Mouse (Mus musculus) MEL (cell line): ENCODE results near the gene Efna5. TPM values are rescaled to one million over a fixed set of nuclear protein-coding genes. Genes with fewer than 3 reads are reported as not detected.

ENCODE experiments used
- DNase-seq: peaks from one replicate; pipeline ENCODE4 v3.0.0; 2011; ENCODE audit warnings: low read depth, low spot score
- H3K27ac ChIP-seq: 2 replicates; pipeline ENCODE4 v1.5.1; 2012; ENCODE audit warnings: low read depth, mild to moderate bottlenecking, control low read depth, low read length, moderate library complexity; ENCODE audit not compliant: control insufficient read depth
- H3K27me3 ChIP-seq, 2 experiments: fragments of 150-350 bp in 1 of 2; sonication (generic) in 1 of 2; 2 replicates each; pipeline ENCODE4 v1.6.1; 2012; ENCODE audit warnings: low read length in 2 of 2, mild to moderate bottlenecking in 2 of 2, improper control_type of control experiment in 1 of 2, moderate library complexity in 1 of 2; ENCODE audit not compliant: insufficient read depth in 2 of 2, control insufficient read depth in 1 of 2
- H3K36me3 ChIP-seq, 2 experiments: 2 replicates each; pipeline ENCODE4 v1.6.1; 2012 to 2014; ENCODE audit warnings: low read length in 2 of 2, improper control_type of control experiment in 1 of 2, inconsistent platforms in 1 of 2, mild to moderate bottlenecking in 1 of 2; ENCODE audit not compliant: insufficient read depth in 2 of 2, control insufficient read depth in 1 of 2
- H3K4me1 ChIP-seq, 2 experiments: fragments of 150-350 bp in 1 of 2; sonication (generic) in 1 of 2; 2 replicates each; pipeline ENCODE4 v1.6.1; 2012; ENCODE audit warnings: low read length in 2 of 2, improper control_type of control experiment in 1 of 2, mild to moderate bottlenecking in 1 of 2; ENCODE audit not compliant: insufficient read depth in 2 of 2, control insufficient read depth in 1 of 2
- H3K4me3 ChIP-seq, 2 experiments: fragments of 150-350 bp in 1 of 2; sonication (generic) in 1 of 2; 2 replicates each; pipeline ENCODE4 v1.5.1; 2012; ENCODE audit warnings: low read depth in 2 of 2, low read length in 2 of 2, mild to moderate bottlenecking in 2 of 2, moderate library complexity in 2 of 2, control low read depth in 1 of 2, improper control_type of control experiment in 1 of 2; ENCODE audit not compliant: control insufficient read depth in 1 of 2, insufficient read depth in 1 of 2
- H3K79me2 ChIP-seq: 2 replicates; pipeline ENCODE4 v1.6.1; 2012; ENCODE audit warnings: mild to moderate bottlenecking, low read length, moderate library complexity; ENCODE audit not compliant: control insufficient read depth, poor library complexity, insufficient read depth
- H3K9ac ChIP-seq: 2 replicates; pipeline ENCODE4 v1.6.1; 2012; ENCODE audit warnings: low read depth, mild to moderate bottlenecking, control low read depth, low read length, moderate library complexity; ENCODE audit not compliant: control insufficient read depth, poor library complexity, severe bottlenecking
- H3K9me3 ChIP-seq: fragments of 150-350 bp; sonication (generic); replicated peaks from 2 replicates; pipeline ENCODE4 v1.6.1; 2012; ENCODE audit warnings: mild to moderate bottlenecking, low read length, improper control_type of control experiment, moderate library complexity; ENCODE audit not compliant: insufficient read depth
- BHLHE40 ChIP-seq: IDR thresholded peaks from 2 replicates; pipeline ENCODE4 v1.6.1; 2012; ENCODE audit warnings: low read depth, mild to moderate bottlenecking, inconsistent platforms, low read length, improper control_type of control experiment, borderline replicate concordance
- CHD1 ChIP-seq: IDR thresholded peaks from 2 replicates; pipeline ENCODE4 v1.6.1; 2012; ENCODE audit warnings: low read depth, mild to moderate bottlenecking, inconsistent platforms, low read length, improper control_type of control experiment
- CHD2 ChIP-seq: IDR thresholded peaks from 2 replicates; pipeline ENCODE4 v1.6.1; 2011; ENCODE audit warnings: low read length, improper control_type of control experiment
- E2F4 ChIP-seq: IDR thresholded peaks from 2 replicates; pipeline ENCODE4 v1.6.1; 2011; ENCODE audit warnings: low read depth, low read length, improper control_type of control experiment, borderline replicate concordance
- ELF1 ChIP-seq: IDR thresholded peaks from 2 replicates; pipeline ENCODE4 v1.6.1; 2014; ENCODE audit warnings: low read depth, mild to moderate bottlenecking, inconsistent platforms, low read length, improper control_type of control experiment, moderate library complexity
- EP300 ChIP-seq, 2 experiments: IDR thresholded peaks; 2 replicates each; pipeline ENCODE4 v1.6.1; 2011; ENCODE audit warnings: improper control_type of control experiment in 2 of 2, low read length in 2 of 2, low read depth in 1 of 2, mild to moderate bottlenecking in 1 of 2
- GABPA ChIP-seq: IDR thresholded peaks from 2 replicates; pipeline ENCODE4 v1.6.1; 2012; ENCODE audit warnings: low read depth, mild to moderate bottlenecking, inconsistent platforms, low read length, improper control_type of control experiment, moderate library complexity
- GATA1 ChIP-seq: IDR thresholded peaks from 2 replicates; pipeline ENCODE4 v1.6.1; 2011; ENCODE audit warnings: low read depth, low read length, improper control_type of control experiment
- JUND ChIP-seq: IDR thresholded peaks from 2 replicates; pipeline ENCODE4 v1.6.1; 2011; ENCODE audit warnings: low read depth, mild to moderate bottlenecking, improper control_type of control experiment, low read length
- MAFK ChIP-seq: IDR thresholded peaks from 2 replicates; pipeline ENCODE4 v1.6.1; 2011; ENCODE audit warnings: low read depth, mild to moderate bottlenecking, low read length, improper control_type of control experiment, borderline replicate concordance
- MAZ ChIP-seq: IDR thresholded peaks from 2 replicates; pipeline ENCODE4 v1.6.1; 2012; ENCODE audit warnings: low read depth, mild to moderate bottlenecking, inconsistent platforms, low read length, improper control_type of control experiment
- MXI1 ChIP-seq: IDR thresholded peaks from 2 replicates; pipeline ENCODE4 v1.6.1; 2011; ENCODE audit warnings: mild to moderate bottlenecking, low read depth, low read length, improper control_type of control experiment
- NELFE ChIP-seq: IDR thresholded peaks from 2 replicates; pipeline ENCODE4 v1.6.1; 2011; ENCODE audit warnings: low read depth, low read length, improper control_type of control experiment
- POLR2A ChIP-seq, 2 experiments: IDR thresholded peaks; 2 replicates each; pipeline ENCODE4 v1.6.1; 2011 to 2012; ENCODE audit warnings: low read length in 2 of 2, mild to moderate bottlenecking in 2 of 2, control low read depth in 1 of 2, improper control_type of control experiment in 1 of 2, low read depth in 1 of 2, moderate library complexity in 1 of 2; ENCODE audit not compliant: control insufficient read depth in 1 of 2, insufficient read depth in 1 of 2, poor library complexity in 1 of 2
- POLR2AphosphoS2 ChIP-seq: IDR thresholded peaks from 2 replicates; pipeline ENCODE4 v1.6.1; 2011; ENCODE audit warnings: low read length, improper control_type of control experiment
- POLR2AphosphoS5 ChIP-seq: IDR thresholded peaks from 2 replicates; pipeline ENCODE4 v1.6.1; 2012; ENCODE audit warnings: low read depth, borderline replicate concordance, mild to moderate bottlenecking, inconsistent platforms, low read length, moderate library complexity, mixed read lengths
- RAD21 ChIP-seq: IDR thresholded peaks from 2 replicates; pipeline ENCODE4 v1.6.1; 2011; ENCODE audit warnings: mild to moderate bottlenecking, low read depth, low read length, improper control_type of control experiment
- SIN3A ChIP-seq: IDR thresholded peaks from 2 replicates; pipeline ENCODE4 v1.6.1; 2012; ENCODE audit warnings: low read length, improper control_type of control experiment, inconsistent platforms
- TAL1 ChIP-seq: IDR thresholded peaks from 2 replicates; pipeline ENCODE4 v1.6.1; 2012; ENCODE audit warnings: mild to moderate bottlenecking, inconsistent platforms, low read length, moderate library complexity, mixed read lengths
- TBP ChIP-seq: IDR thresholded peaks from 2 replicates; pipeline ENCODE4 v1.8.0; 2011; ENCODE audit warnings: low read depth, low read length, improper control_type of control experiment
- UBTF ChIP-seq: IDR thresholded peaks from 2 replicates; pipeline ENCODE4 v1.6.1; 2012; ENCODE audit warnings: low read depth, mild to moderate bottlenecking, inconsistent platforms, low read length, improper control_type of control experiment, moderate library complexity, borderline replicate concordance; ENCODE audit not compliant: insufficient read depth
- ZC3H11A ChIP-seq: IDR thresholded peaks from 2 replicates; pipeline ENCODE4 v1.6.1; 2012; ENCODE audit warnings: low read depth, mild to moderate bottlenecking, inconsistent platforms, low read length, improper control_type of control experiment
- ZKSCAN1 ChIP-seq: IDR thresholded peaks from 2 replicates; pipeline ENCODE4 v1.6.1; 2012; ENCODE audit warnings: low read depth, mild to moderate bottlenecking, inconsistent platforms, low read length, improper control_type of control experiment, moderate library complexity
- ZMIZ1 ChIP-seq: IDR thresholded peaks from 2 replicates; pipeline ENCODE4 v1.6.1; 2012; ENCODE audit warnings: low read depth, mild to moderate bottlenecking, inconsistent platforms, low read length, improper control_type of control experiment, moderate library complexity
- ZNF384 ChIP-seq: IDR thresholded peaks from 2 replicates; pipeline ENCODE4 v1.6.1; 2012; ENCODE audit warnings: low read depth, mild to moderate bottlenecking, inconsistent platforms, low read length, improper control_type of control experiment
- polyA plus RNA-seq, 2 experiments: library from polyadenylated mRNA; stranded (reverse) in 1 of 2; unstranded in 1 of 2; fragments of >175 nt in 1 of 2; fragments of >200 nt in 1 of 2; gene quantifications; 2 replicates each; pipeline versions ENCODE4 v1.2.1 to v1.2.4; 2012; ENCODE audit warnings: low replicate concordance in 2 of 2, low read depth in 1 of 2; ENCODE audit not compliant: insufficient read length in 2 of 2, insufficient read depth in 1 of 2, missing spikeins in 1 of 2
- total RNA-seq: library from RNA; depleted of rRNA; stranded (reverse); fragments of 300-350 nt; gene quantifications from 2 replicates; pipeline ENCODE4 v1.2.3, GENCODE M21; 2012

Gene Efna5
- total and polyA plus RNA-seq, 3 experiments = not detected

DNA sequence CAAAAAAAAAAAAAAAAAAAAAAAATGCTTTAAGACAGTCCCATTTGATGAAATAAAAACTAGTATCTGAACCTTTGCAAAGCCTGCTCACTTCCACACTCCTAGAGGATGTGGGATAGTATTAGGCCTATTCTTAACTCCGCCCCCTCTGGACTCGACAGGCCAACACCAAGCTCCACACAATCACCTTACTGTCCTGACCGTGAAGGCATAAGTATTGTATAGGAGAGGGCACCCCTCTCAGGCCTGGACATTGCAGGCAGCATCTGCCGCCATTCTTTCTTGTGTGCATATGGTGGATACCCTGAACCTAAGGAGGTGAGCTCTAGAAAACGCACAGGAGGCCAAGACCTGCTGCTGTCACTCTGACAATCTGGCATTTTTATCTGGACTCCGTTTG lies 274.4 kb downstream of the Efna5 start:
- Histone ChIP-seq H3K9ac (no peak overlapping the region), H3K36me3 (no peaks in the 10 kb centered on the region), H3K27ac (no peak overlapping the region), H3K4me1 (no peaks in the 10 kb centered on the region; a peak in 1 of 4 replicates), H3K79me2 (no peaks in the 10 kb centered on the region), H3K9me3 (no peaks in the 10 kb centered on the region), H3K27me3 (no peaks in the 10 kb centered on the region), H3K4me3 (no peak overlapping the region)
- no peak for DNase-seq
- no peak for TF ChIP-seq UBTF
- TF ChIP-seq EP300 (IDR thresholded peaks at IDR 0.05; ENCODE audit: low read depth in 1 of 2, low read length in 2 of 2) = no peak
- TF ChIP-seq MAFK = no peak
- no peak for TF ChIP-seq POLR2A (IDR thresholded peaks at IDR 0.05; ENCODE audit: control insufficient read depth in 1 of 2, insufficient read depth in 1 of 2, low read depth in 1 of 2, low read length in 2 of 2, poor library complexity in 1 of 2)

DNA sequence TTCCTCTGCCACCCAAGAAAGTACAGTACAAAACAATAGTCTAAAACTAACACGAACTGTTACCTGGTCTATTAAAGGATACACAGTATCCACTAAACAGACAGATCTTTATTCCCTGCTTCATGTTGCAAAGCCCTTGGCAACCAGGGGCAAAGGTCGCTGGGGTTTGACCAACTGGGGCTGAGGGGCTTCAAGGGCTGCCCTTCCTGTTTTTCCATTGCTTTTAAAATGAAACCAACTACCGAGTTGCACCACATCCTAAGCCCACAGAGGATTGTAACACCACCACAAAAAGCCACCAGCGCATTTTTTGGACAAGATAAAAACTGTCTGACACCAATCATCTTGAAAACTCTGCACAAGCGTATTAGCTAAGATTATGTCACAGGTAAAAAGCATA lies 276.8 kb downstream of the Efna5 start:
- Histone ChIP-seq H3K9me3 (no peaks in the 10 kb centered on the region), H3K4me3 (peak overlapping the region in 1 of 2 experiments; percentile 28; a peak in 2 of 4 replicates), H3K9ac (no peak overlapping the region), H3K27ac (no peak overlapping the region), H3K4me1 (no peaks in the 10 kb centered on the region; a peak in 1 of 4 replicates), H3K36me3 (no peaks in the 10 kb centered on the region), H3K27me3 (no peaks in the 10 kb centered on the region)
- DNase-seq = no peak
- no peak for TF ChIP-seq CHD2
- no peak for TF ChIP-seq ZMIZ1
- no peak for TF ChIP-seq ZC3H11A
- TF ChIP-seq ELF1 = no peak
- no peak for TF ChIP-seq E2F4
- no peak for TF ChIP-seq MXI1
- TF ChIP-seq BHLHE40 = no peak
- no peak for TF ChIP-seq TAL1
- no peak for TF ChIP-seq UBTF
- no peak for TF ChIP-seq CHD1
- TF ChIP-seq RAD21 = no peak
- TF ChIP-seq EP300 (IDR thresholded peaks at IDR 0.05; ENCODE audit: low read depth in 1 of 2, low read length in 2 of 2) = no peak
- no peak for TF ChIP-seq POLR2AphosphoS2
- TF ChIP-seq, all 39 proteins: peak for 0
- no peaks in the 10 kb centered on the region for H3K79me2 ChIP-seq

DNA sequence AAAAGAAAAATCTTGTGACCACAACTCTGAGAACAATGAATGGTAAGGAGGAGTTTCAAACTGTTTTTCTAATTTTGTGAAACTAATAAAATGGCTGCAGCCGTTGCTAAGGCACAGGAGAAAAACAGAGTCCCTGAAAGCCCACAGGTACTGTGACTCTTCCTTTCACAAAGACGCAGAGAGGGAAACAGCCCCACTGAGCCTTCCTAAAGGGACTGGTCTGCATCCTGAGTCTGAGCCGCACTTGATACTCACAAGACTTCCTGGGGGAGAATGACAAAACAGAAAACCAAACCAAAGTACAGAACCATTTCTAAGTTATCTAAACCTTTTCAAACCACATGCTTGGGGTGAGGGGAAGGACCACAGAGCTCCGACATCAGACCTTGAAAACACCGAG lies 277.5 kb downstream of the Efna5 start:
- Histone ChIP-seq H3K4me3 (no peak overlapping the region), H3K79me2 (no peaks in the 10 kb centered on the region), H3K4me1 (no peaks in the 10 kb centered on the region; a peak in 1 of 4 replicates), H3K27me3 (no peaks in the 10 kb centered on the region), H3K9ac (no peak overlapping the region)
- TF ChIP-seq TBP = no peak
- no peak for TF ChIP-seq MAZ
- TF ChIP-seq BHLHE40 = no peak
- no peak for TF ChIP-seq POLR2A (IDR thresholded peaks at IDR 0.05; ENCODE audit: control insufficient read depth in 1 of 2, insufficient read depth in 1 of 2, low read depth in 1 of 2, low read length in 2 of 2, poor library complexity in 1 of 2)
- TF ChIP-seq NELFE = no peak
- no peak for TF ChIP-seq POLR2AphosphoS5
- no peak for TF ChIP-seq CHD1
- TF ChIP-seq ZKSCAN1 = no peak
- TF ChIP-seq SIN3A = no peak
- no peak for TF ChIP-seq GABPA
- no peak for TF ChIP-seq ZNF384
- TF ChIP-seq JUND = no peak
- no peak for TF ChIP-seq GATA1
- TF ChIP-seq, all 39 proteins: peak for 0
- DNase-seq = no peak
- Histone ChIP-seq H3K27ac (no peak overlapping the region), H3K36me3 (no peaks in the 10 kb centered on the region), H3K9me3 (no peaks in the 10 kb centered on the region)
